Mouse (Mus musculus): Measurements from ENCODE around the gene Abcf2. TPM values are rescaled to one million over a fixed set of nuclear protein-coding genes. Genes with fewer than 3 reads are reported as not detected.
A peak's percentile ranks its signal among the peaks of the same experiment; 100 is the strongest.

Abcf2 gene
- polyA plus RNA-seq, 1 experiment: 143 TPM

- Histone ChIP-seq H3K4me3 (ENCODE audit: insufficient read depth, poor library complexity, severe bottlenecking) (peak overlapping the region; percentile 84), H3K27me3 (ENCODE audit: control insufficient read depth, insufficient read depth, insufficient read length) (no peaks in the 10 kb centered on the region), H3K36me3 (ENCODE audit: control insufficient read depth, insufficient read depth) (peaks cover 27% of the 10 kb centered on the region), H3K79me2 (ENCODE audit: control insufficient read depth, insufficient read depth) (peaks cover 37% of the 10 kb centered on the region), H3ac (ENCODE audit: control insufficient read depth, insufficient read length, low read depth) (peak overlapping the region; percentile 82), H3K79me3 (ENCODE audit: low read depth) (peaks cover 22% of the 10 kb centered on the region)
- TF ChIP-seq MYOG (IDR thresholded peaks at IDR 0.05; ENCODE audit: control insufficient read depth, extremely low read depth, insufficient read length) (no peak), MYOD1 (IDR thresholded peaks at IDR 0.05; ENCODE audit: control insufficient read depth, insufficient read length, low read depth) (no peak), MAX (IDR thresholded peaks at IDR 0.05) (no peak), USF1 (IDR thresholded peaks at IDR 0.05; ENCODE audit: low read depth) (no peak), CTCF (IDR thresholded peaks at IDR 0.05; ENCODE audit: control insufficient read depth, insufficient read depth, insufficient read length) (no peak), CEBPB (IDR thresholded peaks at IDR 0.05; ENCODE audit: low read depth) (no peak), FOSL1 (IDR thresholded peaks at IDR 0.05; ENCODE audit: insufficient read depth, low read length, poor library complexity, severe bottlenecking) (no peak)
Observed at GRCm38 (mm10) chr5:24587200-24587577, 9.9 kb upstream of the Abcf2 start.

DNA sequence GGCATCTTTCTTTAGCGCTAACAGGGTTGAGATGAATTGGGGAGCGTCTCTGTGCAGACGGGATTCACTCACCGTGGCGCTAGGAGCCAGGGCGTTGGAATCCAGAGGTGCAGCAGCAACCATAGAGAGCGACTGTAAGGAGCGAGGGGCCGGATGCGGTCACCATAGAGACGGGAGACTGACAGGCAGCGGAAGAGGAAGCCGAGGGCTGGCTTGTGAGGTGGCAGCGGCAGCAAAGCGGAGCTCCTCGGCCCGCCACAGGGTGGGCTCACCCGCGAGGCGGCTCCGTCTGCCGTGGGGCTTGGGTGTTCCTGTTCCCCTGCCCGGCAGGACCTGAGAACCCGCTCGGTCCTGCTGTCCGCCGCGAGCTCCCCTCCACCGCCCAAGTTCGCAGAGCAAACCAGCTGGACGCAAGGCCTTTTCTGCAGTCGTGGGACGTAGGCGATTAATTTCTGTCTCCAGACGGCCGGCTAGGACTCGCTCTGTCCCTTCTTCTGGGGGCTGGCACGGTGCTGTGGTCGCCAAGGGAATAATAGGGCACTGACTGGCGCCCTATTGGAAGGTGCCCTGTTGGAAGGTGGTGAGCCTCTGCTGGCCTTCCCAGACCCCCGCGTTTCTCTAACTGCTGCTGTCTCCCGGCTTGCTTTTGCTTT lies 9.4 kb upstream of the Abcf2 start, which contains the start of gene Chpf2:
Gene Chpf2, plus strand, starts transcription at position 195 of the 653 bp plus-strand sequence.
- peak within 1 kb of the TSS; percentile 84 for H3K4me3 ChIP-seq (ENCODE audit: insufficient read depth, poor library complexity, severe bottlenecking)
- no peaks in the 10 kb centered on the region for H3K27me3 ChIP-seq (ENCODE audit: control insufficient read depth, insufficient read depth, insufficient read length)
- peaks cover 24% of the 10 kb centered on the region for H3K36me3 ChIP-seq (ENCODE audit: control insufficient read depth, insufficient read depth)
- H3K79me3 ChIP-seq (ENCODE audit: low read depth): peaks cover 22% of the 10 kb centered on the region
- peaks cover 37% of the 10 kb centered on the region for H3K79me2 ChIP-seq (ENCODE audit: control insufficient read depth, insufficient read depth)
- H3ac ChIP-seq (ENCODE audit: control insufficient read depth, insufficient read length, low read depth): peak within 1 kb of the TSS; percentile 82
- TF ChIP-seq MYOG (IDR thresholded peaks at IDR 0.05; ENCODE audit: control insufficient read depth, extremely low read depth, insufficient read length) (no peak), CEBPB (IDR thresholded peaks at IDR 0.05; ENCODE audit: low read depth) (no peak), FOSL1 (IDR thresholded peaks at IDR 0.05; ENCODE audit: insufficient read depth, low read length, poor library complexity, severe bottlenecking) (no peak), USF1 (IDR thresholded peaks at IDR 0.05; ENCODE audit: low read depth) (no peak), MAX (IDR thresholded peaks at IDR 0.05) (no peak), CTCF (IDR thresholded peaks at IDR 0.05; ENCODE audit: control insufficient read depth, insufficient read depth, insufficient read length) (no peak), MYOD1 (IDR thresholded peaks at IDR 0.05; ENCODE audit: control insufficient read depth, insufficient read length, low read depth) (no peak)

DNA sequence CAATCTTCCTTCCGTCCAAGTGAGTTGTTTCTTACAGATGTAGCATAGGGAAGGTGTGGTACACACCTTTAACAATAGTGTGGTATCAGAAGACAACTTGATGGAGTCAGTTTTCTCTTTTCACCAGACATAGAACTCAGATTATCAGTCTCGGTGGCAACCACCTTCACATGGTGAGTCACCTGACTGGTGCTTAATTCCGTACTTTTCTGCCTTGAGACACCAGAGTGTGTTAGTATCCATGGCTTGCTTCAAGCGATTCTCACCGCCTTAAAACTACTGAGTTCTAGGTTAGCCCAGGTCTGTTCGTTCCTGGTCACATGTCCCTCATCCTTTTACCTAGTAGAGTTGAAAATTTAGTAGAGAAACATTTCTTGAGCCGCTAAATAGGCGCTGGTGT lies 8.8 kb upstream of the Abcf2 start:
- Histone ChIP-seq H3K36me3 (ENCODE audit: control insufficient read depth, insufficient read depth) (peaks cover 20% of the 10 kb centered on the region), H3K79me2 (ENCODE audit: control insufficient read depth, insufficient read depth) (peaks cover 37% of the 10 kb centered on the region), H3K4me3 (ENCODE audit: insufficient read depth, poor library complexity, severe bottlenecking) (peak overlapping the region; percentile 84), H3ac (ENCODE audit: control insufficient read depth, insufficient read length, low read depth) (peak overlapping the region; percentile 49), H3K79me3 (ENCODE audit: low read depth) (peaks cover 22% of the 10 kb centered on the region), H3K27me3 (ENCODE audit: control insufficient read depth, insufficient read depth, insufficient read length) (no peaks in the 10 kb centered on the region)
- TF ChIP-seq USF1 (IDR thresholded peaks at IDR 0.05; ENCODE audit: low read depth) (peak; percentile 55), MAX (IDR thresholded peaks at IDR 0.05) (no peak)

DNA sequence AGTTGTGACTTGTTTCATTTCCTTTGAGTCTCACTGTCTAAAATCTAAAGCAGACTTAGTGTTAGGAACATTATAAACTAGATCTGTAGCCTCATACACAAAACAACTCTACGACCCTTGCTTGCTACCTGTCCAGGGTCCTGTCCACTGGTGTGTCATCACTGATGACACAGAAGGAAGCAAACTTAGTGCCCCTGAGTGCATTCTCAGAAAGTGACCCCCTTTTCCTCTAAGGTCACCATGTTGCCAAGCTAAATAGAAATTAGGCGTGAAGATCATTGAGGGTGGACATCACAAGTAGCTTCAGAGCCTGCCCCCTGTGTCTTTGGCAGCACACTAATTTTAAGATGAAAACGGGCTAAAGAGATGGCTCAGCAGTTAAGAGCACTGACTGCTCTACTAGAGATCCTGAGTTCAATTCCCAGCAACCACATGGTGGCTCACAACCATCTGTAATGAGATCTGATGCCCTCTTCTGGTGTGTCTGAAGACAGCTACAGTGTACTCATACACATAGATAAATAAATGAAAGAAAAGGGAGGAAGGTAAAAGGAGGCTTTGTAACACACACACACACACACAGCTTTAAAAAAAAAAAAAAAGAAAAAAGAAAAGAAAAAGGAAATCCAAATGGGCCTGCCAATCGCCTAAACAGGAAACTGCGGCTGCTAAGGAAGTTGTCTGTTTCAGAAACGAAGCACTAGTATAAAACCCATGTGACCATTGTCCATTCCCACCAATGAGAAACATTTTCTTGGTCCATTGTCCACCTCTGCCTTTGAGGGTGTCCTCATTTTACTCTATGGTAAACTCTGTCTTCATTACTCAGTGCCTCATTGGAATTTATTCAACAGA lies 1.1 kb upstream of the Abcf2 start:
- no peak for TF ChIP-seq MYOG (IDR thresholded peaks at IDR 0.05; ENCODE audit: control insufficient read depth, extremely low read depth, insufficient read length)
- TF ChIP-seq USF1 (IDR thresholded peaks at IDR 0.05; ENCODE audit: low read depth): no peak
- TF ChIP-seq CEBPB (IDR thresholded peaks at IDR 0.05; ENCODE audit: low read depth): no peak
- no peak for TF ChIP-seq MYOD1 (IDR thresholded peaks at IDR 0.05; ENCODE audit: control insufficient read depth, insufficient read length, low read depth)
- no peak for TF ChIP-seq CTCF (IDR thresholded peaks at IDR 0.05; ENCODE audit: control insufficient read depth, insufficient read depth, insufficient read length)
- TF ChIP-seq MAX (IDR thresholded peaks at IDR 0.05): no peak
- TF ChIP-seq FOSL1 (IDR thresholded peaks at IDR 0.05; ENCODE audit: insufficient read depth, low read length, poor library complexity, severe bottlenecking): no peak
- Histone ChIP-seq H3K27me3 (ENCODE audit: control insufficient read depth, insufficient read depth, insufficient read length) (no peaks in the 10 kb centered on the region), H3K79me3 (ENCODE audit: low read depth) (peaks cover 15% of the 10 kb centered on the region)

DNA sequence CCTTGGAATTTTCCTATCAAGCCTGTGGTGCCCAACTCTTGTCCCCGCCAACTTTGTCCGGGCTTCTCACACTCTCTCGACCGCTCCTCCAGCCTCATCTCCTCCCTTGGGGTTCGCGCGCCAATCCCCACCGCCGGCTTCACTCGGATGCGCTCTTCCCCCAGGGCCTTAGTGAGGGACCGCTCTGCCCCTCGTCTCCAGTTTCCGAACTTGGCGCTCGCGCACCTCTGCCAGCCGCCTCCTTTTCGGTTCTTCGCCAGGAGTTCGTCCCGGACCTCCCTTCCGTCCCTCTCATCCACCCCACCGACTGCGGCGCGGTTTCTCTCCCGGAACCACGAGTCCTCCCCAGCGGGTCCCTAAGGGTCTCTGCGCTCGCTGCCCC lies 475 bp downstream of the Abcf2 start:
- H3K79me3 ChIP-seq (ENCODE audit: low read depth): peaks cover 17% of the 10 kb centered on the region
- peaks cover 46% of the 10 kb centered on the region for H3K79me2 ChIP-seq (ENCODE audit: control insufficient read depth, insufficient read depth)
- H3K27me3 ChIP-seq (ENCODE audit: control insufficient read depth, insufficient read depth, insufficient read length): no peaks in the 10 kb centered on the region
- H3K4me3 ChIP-seq (ENCODE audit: insufficient read depth, poor library complexity, severe bottlenecking): peak overlapping the region; percentile 97
- TF ChIP-seq CEBPB (IDR thresholded peaks at IDR 0.05; ENCODE audit: low read depth): no peak
- peak overlapping the region; percentile 64 for H3ac ChIP-seq (ENCODE audit: control insufficient read depth, insufficient read length, low read depth)
- H3K36me3 ChIP-seq (ENCODE audit: control insufficient read depth, insufficient read depth): peaks cover 43% of the 10 kb centered on the region

More for the DNA sequence above, 1.1 kb upstream of the Abcf2 start:
- Histone ChIP-seq H3K79me2 (ENCODE audit: control insufficient read depth, insufficient read depth) (peaks cover 38% of the 10 kb centered on the region), H3K4me3 (ENCODE audit: insufficient read depth, poor library complexity, severe bottlenecking) (peak overlapping the region; percentile 40), H3K36me3 (ENCODE audit: control insufficient read depth, insufficient read depth) (peaks cover 28% of the 10 kb centered on the region), H3ac (ENCODE audit: control insufficient read depth, insufficient read length, low read depth) (peak overlapping the region; percentile 41)

DNA sequence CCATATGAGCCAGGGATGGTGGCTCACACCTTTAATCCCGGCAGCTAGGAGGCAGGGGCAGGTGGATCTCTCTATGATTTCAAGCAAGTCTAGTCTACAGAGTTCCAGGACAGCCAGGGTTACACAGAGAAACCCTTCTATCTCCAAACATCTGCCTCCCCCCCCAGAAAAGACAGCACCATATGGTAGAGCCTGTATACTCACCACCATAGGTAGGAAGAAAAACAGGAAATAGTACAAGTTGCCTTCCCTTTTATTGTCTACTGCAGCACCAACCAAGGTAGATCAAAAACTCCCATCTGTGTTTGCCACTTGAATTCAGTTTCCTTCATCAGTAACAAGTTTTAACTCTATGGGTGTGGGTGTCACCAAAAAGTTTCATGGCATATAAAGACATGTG lies 1.3 kb downstream of the Abcf2 start:
- Histone ChIP-seq H3K79me3 (ENCODE audit: low read depth) (peaks cover 17% of the 10 kb centered on the region), H3ac (ENCODE audit: control insufficient read depth, insufficient read length, low read depth) (peak overlapping the region; percentile 64), H3K4me3 (ENCODE audit: insufficient read depth, poor library complexity, severe bottlenecking) (peak overlapping the region; percentile 97), H3K79me2 (ENCODE audit: control insufficient read depth, insufficient read depth) (peaks cover 46% of the 10 kb centered on the region), H3K27me3 (ENCODE audit: control insufficient read depth, insufficient read depth, insufficient read length) (no peaks in the 10 kb centered on the region), H3K36me3 (ENCODE audit: control insufficient read depth, insufficient read depth) (peaks cover 51% of the 10 kb centered on the region)
- TF ChIP-seq MAX (IDR thresholded peaks at IDR 0.05) (no peak), MYOD1 (IDR thresholded peaks at IDR 0.05; ENCODE audit: control insufficient read depth, insufficient read length, low read depth) (no peak), MYOG (IDR thresholded peaks at IDR 0.05; ENCODE audit: control insufficient read depth, extremely low read depth, insufficient read length) (no peak), CTCF (IDR thresholded peaks at IDR 0.05; ENCODE audit: control insufficient read depth, insufficient read depth, insufficient read length) (no peak), FOSL1 (IDR thresholded peaks at IDR 0.05; ENCODE audit: insufficient read depth, low read length, poor library complexity, severe bottlenecking) (no peak), USF1 (IDR thresholded peaks at IDR 0.05; ENCODE audit: low read depth) (no peak), CEBPB (IDR thresholded peaks at IDR 0.05; ENCODE audit: low read depth) (no peak)

Measured in C2C12 (cell line).